Mouse (Mus musculus) stomach, postnatal 0 days (tissue): ENCODE data around the gene Itga9.

Experiments
- CTCF ChIP-seq: IDR thresholded peaks from 2 replicates; pipeline ENCODE4 v1.5.1; 2016; ENCODE audit warnings: antibody characterized with exemption, low read depth, mild to moderate bottlenecking, moderate library complexity
- EP300 ChIP-seq: optimal IDR thresholded peaks from 2 replicates; pipeline ENCODE3; 2016; ENCODE audit warnings: antibody characterized with exemption

DNA sequence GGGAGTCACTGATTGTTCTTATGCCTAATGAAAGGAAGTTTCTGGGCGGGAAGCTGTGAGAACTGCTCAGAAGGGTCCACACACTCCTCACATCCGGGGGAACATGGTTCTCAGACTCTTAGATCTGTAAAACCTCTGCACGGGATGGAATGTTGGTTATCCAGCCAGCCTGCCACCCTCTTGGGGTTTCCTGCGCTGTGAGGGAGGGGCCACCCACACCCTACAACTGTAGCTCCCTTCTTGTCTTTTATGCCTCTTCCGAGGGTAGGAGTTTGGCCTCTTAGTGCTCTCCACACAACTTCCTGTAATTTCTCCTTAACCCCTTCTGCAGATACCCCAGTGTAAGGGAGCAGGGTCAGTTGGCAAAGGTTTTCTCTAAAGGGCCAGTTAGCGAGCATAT lies 23.7 kb upstream of the Itga9 start:
- TF ChIP-seq CTCF (no peak), EP300 (no peak)
